Mouse (Mus musculus) kidney, embryonic 16.5 days (tissue): Measurements from ENCODE around the gene Dbf4. TPM values are rescaled to one million over a fixed set of nuclear protein-coding genes. Genes with fewer than 3 reads are reported as not detected.

Source experiments
- ATAC-seq: fragments of 200-750 bp; cut with Nextera tagmentation; 2 replicates; pipeline ENCODE4 v1.8.0; 2017; ENCODE audit warnings: moderate TSS enrichment; ENCODE audit not compliant: low FRiP score, low TSS enrichment
- H3K27ac ChIP-seq: fragments of 300-500 bp; sonication (generic); 2 replicates; pipeline ENCODE4 v1.5.1; 2014; ENCODE audit warnings: low read length
- H3K27me3 ChIP-seq: fragments of 300-500 bp; sonication (generic); 2 replicates; pipeline ENCODE4 v1.6.1; 2014; ENCODE audit warnings: low read length, control low read depth, mixed read lengths; ENCODE audit not compliant: insufficient read depth
- H3K36me3 ChIP-seq: fragments of 300-500 bp; sonication (generic); 2 replicates; pipeline ENCODE4 v1.6.1; 2014; ENCODE audit warnings: low read length, control low read depth, mixed read lengths; ENCODE audit not compliant: insufficient read depth
- H3K4me1 ChIP-seq: fragments of 300-500 bp; sonication (generic); 2 replicates; pipeline ENCODE4 v1.6.1; 2014; ENCODE audit warnings: low read length, control low read depth, mixed read lengths; ENCODE audit not compliant: insufficient read depth
- H3K4me2 ChIP-seq: fragments of 300-500 bp; sonication (generic); replicated peaks from 2 replicates; pipeline ENCODE4 v1.6.1; 2014; ENCODE audit warnings: low read depth, low read length
- H3K4me3 ChIP-seq: fragments of 300-500 bp; sonication (generic); 2 replicates; pipeline ENCODE4 v1.5.1; 2014; ENCODE audit warnings: mild to moderate bottlenecking, low read length
- H3K9ac ChIP-seq: fragments of 300-500 bp; sonication (generic); replicated peaks from 2 replicates; pipeline ENCODE4 v1.6.1; 2014; ENCODE audit warnings: low read length
- H3K9me3 ChIP-seq: fragments of 300-500 bp; sonication (generic); 2 replicates; pipeline ENCODE4 v1.6.1; 2016; ENCODE audit warnings: low read length, control low read depth
- WGBS: fragments of 180-500 bp; shearing (Covaris S2); extraction: QIAGEN DNeasy Blood & Tissue Kit; methylation state at CpG from one replicate; pipeline ENCODE4 v1.1.7; 2014; 5-methylcytosine and 5-hydroxymethylcytosine counted together
- polyA plus RNA-seq: library from polyadenylated mRNA; unstranded; fragments of >200 nt; fragmentation: Nextera tagmentation; extraction: Ambion mirVana; gene quantifications from 2 replicates; pipeline ENCODE4 v1.2.1, GENCODE M21; 2015

Gene Dbf4
- polyA plus RNA-seq, 1 experiment from 2014 or later = 38.2 TPM

DNA sequence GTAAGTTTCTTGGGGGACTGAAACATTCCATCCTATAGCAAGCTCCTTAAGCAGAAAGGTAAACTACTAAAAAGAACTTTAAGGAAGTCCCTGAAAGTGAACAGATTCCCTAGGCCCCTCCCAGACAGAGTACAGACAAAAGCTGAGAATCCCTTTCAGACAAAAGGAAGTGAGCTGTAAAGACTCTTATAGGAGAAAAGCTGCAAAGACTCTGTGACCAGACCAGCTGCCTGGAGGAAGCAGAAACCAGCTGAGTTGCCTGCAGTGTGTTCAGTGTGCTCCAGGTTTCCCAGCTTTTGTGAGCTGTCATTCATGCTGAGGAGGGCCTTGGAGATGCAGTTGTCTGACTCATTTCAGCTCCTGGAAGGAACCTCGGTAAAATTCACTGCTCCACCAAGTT, 5.1 kb downstream of the Dbf4 start:
- 75% methylated on average over 1 of the region's 1 CpGs for WGBS
- Histone ChIP-seq H3K4me3 (no peak overlapping the region), H3K9me3 (no peaks in the 10 kb centered on the region), H3K27ac (peak overlapping the region; percentile 31; the same call in 1 of the 2 replicates), H3K9ac (no peak overlapping the region), H3K4me2 (no peak overlapping the region), H3K4me1 (peaks cover 9% of the 10 kb centered on the region), H3K36me3 (peaks cover 30% of the 10 kb centered on the region), H3K27me3 (no peaks in the 10 kb centered on the region)
- ATAC-seq = no peak

- Histone ChIP-seq H3K4me3 (no peak overlapping the region), H3K27me3 (no peaks in the 10 kb centered on the region), H3K4me1 (peaks cover 9% of the 10 kb centered on the region), H3K27ac (peak overlapping the region; percentile 31; the same call in 1 of the 2 replicates), H3K9me3 (no peaks in the 10 kb centered on the region), H3K4me2 (no peak overlapping the region), H3K9ac (no peak overlapping the region), H3K36me3 (peaks cover 32% of the 10 kb centered on the region)
- WGBS = 81% methylated on average over 3 of the region's 3 CpGs
- ATAC-seq = no peak
Measured at GRCm38 (mm10) chr5:8416683-8417413, 5.7 kb downstream of the Dbf4 start.

DNA sequence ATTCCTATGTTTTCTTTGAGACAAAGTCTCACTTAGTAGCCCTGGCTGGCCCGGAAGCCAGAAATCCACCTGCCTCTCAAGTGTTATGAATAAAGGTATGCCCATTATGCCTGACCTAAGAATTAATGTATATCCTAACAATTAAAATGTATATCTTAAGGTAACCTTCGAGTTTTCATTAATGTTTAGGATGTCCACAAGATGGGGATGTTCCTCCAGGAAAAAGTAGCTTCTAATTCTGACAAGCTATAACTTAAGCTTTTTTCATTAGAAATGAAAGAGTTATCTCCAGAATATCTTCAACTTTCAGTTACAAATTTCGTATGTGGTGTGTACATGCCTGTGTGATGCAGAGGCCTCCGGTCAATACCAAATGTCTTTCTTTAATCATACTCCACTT, 13.8 kb downstream of the Dbf4 start:
- no peak for ATAC-seq
- Histone ChIP-seq H3K9me3 (no peaks in the 10 kb centered on the region), H3K36me3 (peaks cover 34% of the 10 kb centered on the region), H3K4me2 (no peak overlapping the region), H3K27me3 (no peaks in the 10 kb centered on the region), H3K4me3 (no peak overlapping the region), H3K27ac (no peak overlapping the region), H3K4me1 (no peaks in the 10 kb centered on the region), H3K9ac (no peak overlapping the region)
- WGBS = 90% methylated on average over 4 of the region's 4 CpGs

DNA sequence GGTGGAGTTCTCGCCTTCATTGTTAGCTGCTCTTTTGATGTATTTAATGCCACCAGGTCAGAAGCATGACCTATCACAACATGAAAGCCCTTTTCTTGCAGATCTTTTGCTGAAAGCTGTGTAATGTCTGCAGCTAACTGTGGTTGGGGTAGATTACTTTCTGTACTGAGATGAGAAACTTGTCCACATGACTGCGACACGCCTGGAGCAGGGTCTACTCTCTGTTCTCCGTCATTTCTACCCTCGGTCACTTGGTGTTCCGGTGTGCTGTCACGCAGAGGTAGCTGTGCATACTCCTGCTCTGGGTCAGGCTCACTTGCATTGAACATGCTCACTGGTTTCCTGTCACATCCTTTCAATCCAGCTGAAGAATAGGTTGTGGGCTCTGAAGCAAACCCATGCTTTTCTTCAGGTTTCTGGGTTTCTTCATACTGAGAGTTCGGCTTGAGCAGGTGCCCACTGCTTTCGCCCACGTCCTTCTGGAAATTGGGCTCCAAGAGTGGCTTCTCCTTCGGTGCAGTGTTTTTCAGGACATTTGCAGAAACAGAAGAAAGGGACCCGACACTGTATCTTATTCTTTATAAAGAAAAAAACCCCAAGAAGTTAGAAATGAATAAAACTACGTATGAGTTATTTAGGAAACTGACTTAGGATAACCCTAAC, 24.8 kb downstream of the Dbf4 start:
- Histone ChIP-seq H3K4me3 (no peak overlapping the region), H3K36me3 (peaks cover 23% of the 10 kb centered on the region), H3K9ac (no peak overlapping the region), H3K9me3 (no peaks in the 10 kb centered on the region), H3K27ac (no peak overlapping the region), H3K27me3 (no peaks in the 10 kb centered on the region), H3K4me1 (no peaks in the 10 kb centered on the region), H3K4me2 (no peak overlapping the region)
- 91% methylated on average over 13 of the region's 13 CpGs for WGBS
- ATAC-seq = no peak

DNA sequence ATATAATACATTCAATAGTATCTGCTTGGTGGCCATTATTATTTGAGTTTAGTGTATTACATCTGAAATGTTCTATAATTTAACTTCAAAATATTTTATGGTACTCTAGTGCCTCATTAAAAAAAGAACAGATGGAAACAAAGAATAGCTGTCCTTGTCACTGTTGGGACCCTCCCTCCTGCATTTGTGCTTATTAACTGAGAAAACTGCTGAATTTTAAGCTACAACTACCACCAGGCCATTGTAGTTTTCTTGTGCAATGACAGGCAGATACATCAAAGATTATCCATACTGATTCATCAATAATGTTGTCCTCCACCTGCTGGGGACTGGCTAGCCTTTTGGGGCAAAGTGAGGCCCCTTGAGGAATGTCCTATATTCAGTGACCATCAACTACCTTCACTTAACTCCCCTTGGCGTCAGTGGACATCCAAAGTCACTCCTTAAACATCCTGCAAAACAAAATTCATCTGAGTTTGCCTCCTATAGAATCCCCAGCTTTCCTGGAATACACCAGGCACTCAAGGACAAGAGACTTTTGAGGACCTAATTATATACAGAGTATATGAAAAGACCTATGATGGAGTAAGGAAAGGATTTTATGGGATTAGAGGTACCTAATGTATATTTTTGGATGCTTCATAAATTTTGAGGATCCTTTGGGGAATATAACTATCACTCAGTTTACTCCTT, 28.5 kb downstream of the Dbf4 start:
- Histone ChIP-seq H3K4me1 (no peaks in the 10 kb centered on the region), H3K27ac (no peak overlapping the region), H3K4me3 (no peak overlapping the region), H3K9me3 (no peaks in the 10 kb centered on the region), H3K27me3 (no peaks in the 10 kb centered on the region), H3K36me3 (peaks cover 13% of the 10 kb centered on the region), H3K4me2 (no peak overlapping the region), H3K9ac (no peak overlapping the region)
- 64% methylated on average over 1 of the region's 1 CpGs for WGBS
- ATAC-seq = no peak

- no peak for ATAC-seq
- Histone ChIP-seq H3K9ac (no peak overlapping the region), H3K36me3 (no peaks in the 10 kb centered on the region), H3K4me2 (no peak overlapping the region), H3K4me1 (no peaks in the 10 kb centered on the region), H3K4me3 (no peak overlapping the region), H3K27ac (no peak overlapping the region), H3K9me3 (no peaks in the 10 kb centered on the region), H3K27me3 (no peaks in the 10 kb centered on the region)
- 81% methylated on average over 5 of the region's 5 CpGs for WGBS
Measured at GRCm38 (mm10) chr5:8374297-8374906, 48.1 kb downstream of the Dbf4 start.

GRCm38 (mm10) chr5:8373415-8373814, 49.1 kb downstream of the Dbf4 start:
- Histone ChIP-seq H3K27ac (no peak overlapping the region), H3K9me3 (no peaks in the 10 kb centered on the region), H3K36me3 (no peaks in the 10 kb centered on the region), H3K27me3 (no peaks in the 10 kb centered on the region), H3K4me2 (no peak overlapping the region), H3K4me3 (no peak overlapping the region), H3K4me1 (no peaks in the 10 kb centered on the region), H3K9ac (no peak overlapping the region)
- 81% methylated on average over 4 of the region's 4 CpGs for WGBS
- no peak for ATAC-seq

- Histone ChIP-seq H3K9ac (no peak overlapping the region), H3K36me3 (no peaks in the 10 kb centered on the region), H3K4me1 (no peaks in the 10 kb centered on the region), H3K27ac (no peak overlapping the region), H3K27me3 (no peaks in the 10 kb centered on the region), H3K9me3 (no peaks in the 10 kb centered on the region), H3K4me3 (no peak overlapping the region), H3K4me2 (no peak overlapping the region)
- ATAC-seq = no peak
- WGBS = 85% methylated on average over 5 of the region's 5 CpGs
Measured at GRCm38 (mm10) chr5:8368781-8369180, 53.7 kb downstream of the Dbf4 start.

DNA sequence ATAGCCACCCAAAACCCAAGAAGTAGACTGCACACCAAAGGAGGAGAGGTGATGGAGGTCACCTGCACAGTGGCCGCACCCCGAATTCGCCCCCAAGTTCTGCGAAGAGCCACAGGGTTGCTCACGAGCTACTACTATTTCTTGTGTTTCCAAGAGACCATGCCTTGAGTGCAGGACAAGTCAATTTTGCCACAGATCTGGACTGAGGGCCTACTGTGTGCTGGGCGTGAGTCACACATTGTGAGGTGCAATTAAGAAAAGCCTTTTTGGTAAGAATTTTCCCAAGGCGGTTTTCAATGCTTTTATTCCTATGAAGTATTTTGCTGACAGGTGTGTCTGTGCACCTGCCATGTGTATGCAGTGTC, 54.2 kb downstream of the Dbf4 start:
- ATAC-seq = no peak
- no peaks in the 10 kb centered on the region for H3K36me3 ChIP-seq
- 44% methylated on average over 7 of the region's 7 CpGs for WGBS

More for the DNA sequence above, 54.2 kb downstream of the Dbf4 start:
- H3K9me3 ChIP-seq = no peaks in the 10 kb centered on the region
- H3K9ac ChIP-seq = peak overlapping the region; percentile 74; the same call in 1 of the 2 replicates
- H3K27me3 ChIP-seq = no peaks in the 10 kb centered on the region
- H3K4me2 ChIP-seq = peak overlapping the region; percentile 82
- no peaks in the 10 kb centered on the region for H3K4me1 ChIP-seq
- H3K27ac ChIP-seq = no peak overlapping the region
- H3K4me3 ChIP-seq = peak overlapping the region; percentile 75
